Mouse (Mus musculus) right cerebral cortex, postnatal 25 days (tissue): ENCODE measurements around the gene Sh3d19.
A peak's percentile ranks its signal among the peaks of the same experiment; 100 is the strongest.
"Not testable (repeated sequence)": the region's sequence is repeated elsewhere in the genome, so short reads cannot be mapped to it uniquely, and the experiment has no call there.

Experiments used
- DNase-seq: peaks from one replicate; pipeline ENCODE4 v3.0.0; 2022

Sh3d19 gene

DNA sequence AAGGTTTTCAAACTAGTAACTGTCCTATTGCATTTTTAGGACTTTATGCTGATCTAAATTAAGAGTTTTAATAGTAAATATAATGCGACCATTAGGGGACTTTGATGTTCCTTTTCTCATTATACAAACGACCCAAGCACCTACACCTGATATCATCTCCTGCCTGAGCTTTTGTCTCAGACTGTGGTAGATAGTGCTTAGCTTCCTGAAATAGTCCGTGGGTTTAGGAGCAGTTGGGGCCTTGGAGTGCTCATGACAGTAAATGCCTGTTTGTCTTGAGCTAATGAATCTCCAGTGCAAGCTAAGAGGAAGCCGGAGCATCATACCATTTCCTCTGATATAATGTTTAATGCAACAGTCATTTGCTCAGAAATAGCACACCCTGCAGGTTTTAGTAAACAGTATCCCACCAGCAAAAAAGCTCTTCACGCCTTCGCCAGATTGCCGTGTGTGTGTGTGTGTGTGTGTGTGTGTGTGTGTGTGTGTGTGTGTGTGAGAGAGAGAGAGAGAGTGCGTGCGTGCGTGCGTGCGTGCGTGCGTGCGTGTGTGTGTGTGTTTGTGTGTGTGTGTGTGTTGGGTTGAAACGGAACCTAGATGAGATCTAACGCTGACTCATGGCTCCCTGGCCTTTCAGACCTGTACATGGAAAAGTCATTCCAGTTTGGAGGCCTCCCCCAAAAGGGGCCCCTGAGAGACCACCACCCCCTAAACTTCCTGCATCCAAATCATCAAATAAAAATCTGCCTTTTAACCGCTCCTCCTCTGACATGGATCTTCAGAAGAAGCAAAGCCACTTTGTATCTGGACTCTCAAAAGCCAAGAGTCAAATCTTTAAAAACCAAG is 132.8 kb downstream of the Sh3d19 start:
- no peak for DNase-seq

DNA sequence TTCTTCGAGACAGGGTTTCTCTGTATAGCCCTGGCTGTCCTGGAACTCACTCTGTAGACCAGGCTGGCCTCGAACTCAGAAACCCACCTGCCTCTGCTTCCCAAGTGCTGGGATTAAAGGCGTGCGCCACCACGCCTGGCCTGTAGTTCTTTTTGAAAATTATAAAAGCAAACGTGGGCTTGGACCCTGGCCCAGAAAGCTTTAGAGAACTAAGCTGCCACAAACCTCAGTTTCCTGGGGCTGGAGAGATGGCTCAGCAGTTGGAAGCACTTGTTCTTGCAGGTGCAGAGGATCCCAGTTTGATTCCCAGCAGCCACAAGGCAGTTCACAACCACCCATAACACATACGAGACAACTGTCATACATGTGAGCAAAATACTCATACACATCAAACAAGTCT is 133.5 kb downstream of the Sh3d19 start:
- not testable (repeated sequence) for DNase-seq

DNA sequence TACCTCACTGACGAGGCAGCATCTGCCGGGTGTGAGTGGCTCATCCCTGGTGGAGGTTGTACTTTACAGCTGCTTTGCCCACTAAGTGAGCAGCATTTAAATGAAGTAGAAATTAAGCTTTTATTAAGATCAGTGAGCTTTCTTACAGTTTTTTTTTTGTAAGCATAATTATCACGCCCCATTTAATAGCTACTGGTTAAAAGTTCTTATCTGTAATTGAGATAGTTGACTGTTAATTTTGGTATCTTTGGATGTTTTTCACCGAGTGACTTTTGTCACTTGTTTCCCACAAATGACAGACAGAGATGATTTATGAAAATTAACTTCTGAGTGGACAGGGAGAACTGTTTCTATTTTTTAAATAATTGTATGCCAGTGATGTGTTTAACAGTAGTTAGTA is 134.0 kb downstream of the Sh3d19 start:
- DNase-seq, result no peak

DNA sequence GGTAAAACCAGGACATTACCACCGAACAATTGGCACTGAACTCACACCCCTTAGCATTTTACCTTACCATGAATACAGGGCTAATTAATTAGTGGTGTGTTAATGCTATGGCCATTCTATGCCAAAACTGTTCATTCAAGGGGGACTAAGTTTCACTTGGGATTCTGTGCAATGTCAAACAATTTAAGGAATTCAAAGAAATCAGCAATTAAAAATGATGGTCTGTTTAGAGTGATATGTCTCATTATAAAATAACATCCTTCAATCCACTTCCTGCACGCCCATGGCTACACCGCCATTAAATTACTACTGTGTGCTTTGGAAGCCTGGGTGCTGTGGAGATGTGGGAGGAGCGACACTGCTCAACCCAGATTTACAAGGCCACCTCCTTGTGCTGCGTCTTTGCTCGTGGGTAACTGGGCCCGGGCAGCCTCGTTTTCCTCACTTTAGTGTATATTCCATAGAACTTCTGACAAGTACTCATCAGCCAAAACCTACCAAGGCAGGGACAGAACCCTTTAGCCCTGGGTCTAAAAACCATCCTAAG is 135.2 kb downstream of the Sh3d19 start:
- no peak for DNase-seq

DNA sequence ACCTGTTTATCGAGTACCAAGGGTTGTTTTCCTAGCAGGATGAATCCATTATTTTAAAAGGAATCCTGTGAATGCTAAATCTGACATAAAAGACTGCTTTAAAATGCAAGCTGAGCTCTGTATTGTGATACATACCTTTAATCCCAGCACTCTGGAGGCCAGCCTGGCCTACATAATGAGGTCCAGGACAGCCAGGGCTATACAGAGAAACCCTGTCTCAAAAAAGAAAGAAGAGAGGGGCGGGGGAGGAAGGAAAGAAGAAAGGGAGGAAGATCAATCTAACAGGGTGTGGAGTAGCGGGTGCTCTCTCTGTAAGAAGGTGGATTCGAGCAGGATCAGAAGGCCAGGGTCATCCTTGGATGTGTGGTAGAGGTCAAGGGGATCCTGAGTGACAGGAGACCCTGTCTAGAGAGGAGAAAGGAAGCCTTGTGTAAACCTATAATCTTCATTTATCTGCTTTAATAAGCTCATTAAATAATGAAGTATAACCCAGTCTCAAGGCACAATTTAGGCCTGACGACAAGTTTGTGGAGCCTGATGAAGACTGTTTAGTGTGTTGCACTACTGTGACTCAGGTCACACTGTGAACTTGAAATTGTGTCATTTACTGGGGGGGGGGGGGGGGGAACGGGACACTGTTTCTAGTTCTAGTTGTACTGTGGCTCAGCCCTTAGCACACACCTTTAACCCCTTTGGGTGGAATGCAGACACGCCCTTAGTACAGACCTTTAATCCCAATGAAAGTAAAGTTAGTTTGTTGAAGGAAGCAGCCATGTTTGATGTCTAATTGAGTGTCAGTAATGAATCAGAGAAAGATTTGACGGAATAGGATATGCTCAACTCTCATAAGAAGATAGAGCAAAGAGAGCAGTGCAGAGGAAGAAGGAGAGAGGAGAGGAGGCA is 137.0 kb downstream of the Sh3d19 start:
- DNase-seq, result no peak

DNA sequence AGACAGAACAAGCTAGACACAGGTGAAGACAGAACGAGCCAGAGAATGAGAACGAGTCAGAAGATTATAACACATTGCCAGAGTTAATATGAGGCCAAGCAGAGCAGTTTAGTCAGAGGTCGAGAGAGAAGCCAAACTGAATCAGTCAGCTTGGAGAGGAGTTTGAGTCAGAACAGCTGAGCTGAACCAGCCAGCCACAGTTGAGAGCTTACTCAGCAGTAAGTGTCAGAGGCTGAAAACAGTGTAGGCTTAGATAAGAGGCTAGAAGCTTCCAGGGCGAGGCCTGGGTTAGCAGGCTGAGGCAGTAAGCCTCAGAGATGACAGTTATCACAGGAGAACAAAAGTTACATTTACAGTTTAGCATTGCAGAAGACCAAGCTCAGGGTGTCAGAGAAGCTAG is 137.7 kb downstream of the Sh3d19 start:
- DNase-seq, result no peak

DNA sequence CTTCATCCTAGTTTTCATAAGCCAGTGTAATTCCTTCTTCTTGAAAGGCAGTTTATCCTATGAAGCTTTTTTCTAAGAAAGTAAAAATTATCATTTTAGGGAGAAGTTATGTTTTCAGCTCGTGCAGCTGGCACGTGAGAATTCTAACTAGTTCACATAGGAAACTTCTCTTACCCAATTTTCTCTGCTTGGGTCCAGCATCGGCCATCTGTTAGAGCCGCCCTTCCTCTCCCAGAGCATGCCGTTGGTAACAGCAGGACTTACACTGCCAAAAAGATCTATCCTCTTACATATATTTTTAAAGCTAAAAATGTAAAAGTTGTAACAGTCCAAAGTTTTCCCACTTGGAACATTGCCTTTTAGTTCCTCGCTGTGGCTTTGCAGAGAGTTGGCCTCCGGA is 138.2 kb downstream of the Sh3d19 start:
- DNase-seq, result no peak

DNA sequence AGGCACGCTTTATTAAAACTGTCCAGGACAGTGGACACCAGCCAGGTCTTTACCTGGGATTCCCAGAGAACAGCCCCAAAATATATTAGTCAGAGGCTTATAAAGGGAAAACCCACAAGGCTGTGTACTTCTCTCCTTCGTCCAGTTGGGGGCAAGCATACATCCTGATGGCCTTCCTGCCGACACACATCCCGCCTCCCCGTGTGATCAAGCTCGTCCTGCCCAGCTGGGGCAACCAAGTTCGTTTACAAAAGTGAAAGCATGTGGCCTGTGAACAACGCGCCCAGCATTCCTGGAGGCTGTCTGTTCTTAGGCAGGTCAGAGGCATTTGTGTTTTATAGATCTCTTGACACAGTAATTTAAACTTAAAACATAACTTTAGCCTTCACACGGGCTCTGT is 139.2 kb downstream of the Sh3d19 start:
- no peak for DNase-seq

DNA sequence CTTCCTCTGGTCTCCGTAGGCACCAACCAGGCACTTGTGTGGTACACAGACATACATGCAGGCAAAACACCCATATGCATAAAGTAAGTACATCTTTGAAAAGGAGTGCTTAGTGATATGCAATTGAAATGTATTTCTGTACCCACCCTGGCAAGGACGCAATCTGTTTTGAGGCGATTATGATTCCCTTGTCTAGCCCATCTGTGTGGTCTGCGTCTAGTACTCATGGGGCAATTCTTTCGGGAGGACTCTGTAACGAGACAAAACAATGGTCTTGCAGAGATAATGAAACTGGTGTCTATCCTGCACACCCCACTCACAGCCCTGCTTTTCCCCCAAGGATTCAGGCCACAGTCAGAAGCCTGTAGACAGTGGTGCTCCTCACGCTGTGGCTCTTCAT is 141.9 kb downstream of the Sh3d19 start:
- DNase-seq, result no peak

DNA sequence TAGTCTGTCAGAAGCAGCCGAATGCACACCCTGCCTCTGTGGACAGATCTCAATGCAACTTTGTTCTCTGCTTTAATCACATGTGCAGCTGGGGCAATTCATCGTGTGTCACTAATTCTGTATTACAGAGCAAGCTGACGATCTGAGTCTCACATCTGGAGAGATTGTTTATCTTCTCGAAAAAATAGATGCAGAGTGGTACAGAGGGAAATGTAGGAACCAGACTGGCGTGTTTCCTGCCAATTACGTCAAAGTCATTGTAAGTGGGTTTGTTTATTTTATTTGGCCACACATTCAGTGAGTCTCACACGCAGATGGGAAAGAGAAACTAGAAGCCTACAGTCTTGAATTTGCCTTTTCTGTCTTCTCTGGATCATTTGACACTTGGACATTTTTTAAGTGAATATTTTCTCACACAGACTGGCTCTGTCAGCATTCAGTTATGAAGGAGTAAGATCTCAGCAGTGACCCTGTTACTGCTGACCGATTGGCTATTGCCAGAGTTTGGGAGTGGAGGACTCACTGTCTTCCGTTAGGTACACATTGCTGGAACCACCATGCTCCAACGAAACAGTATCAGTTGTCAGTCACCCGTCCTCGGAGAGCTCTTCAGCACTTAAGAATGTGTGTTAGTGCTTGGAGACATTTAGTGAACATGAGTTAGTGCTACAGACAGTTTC is 143.9 kb downstream of the Sh3d19 start:
- no peak for DNase-seq

DNA sequence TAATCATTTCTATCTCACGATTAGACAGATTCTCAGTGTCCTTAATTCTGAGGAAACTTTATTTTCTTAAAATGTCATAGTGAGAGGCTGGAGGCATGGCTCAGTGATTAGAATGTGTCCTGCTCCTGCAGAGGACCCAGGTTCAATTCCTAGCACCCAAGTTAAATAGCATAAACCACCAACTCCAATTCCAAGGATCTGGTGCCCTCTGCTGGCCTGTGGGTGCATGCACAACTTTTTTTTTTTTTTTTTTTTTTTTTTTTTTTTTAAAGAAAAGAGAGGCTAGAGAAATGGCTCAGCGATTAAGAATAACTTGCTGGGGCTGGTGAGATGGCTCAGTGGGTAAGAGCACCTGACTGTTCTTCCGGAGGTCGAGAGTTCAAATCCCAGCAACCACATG is 146.0 kb downstream of the Sh3d19 start:
- DNase-seq, result no peak

DNA sequence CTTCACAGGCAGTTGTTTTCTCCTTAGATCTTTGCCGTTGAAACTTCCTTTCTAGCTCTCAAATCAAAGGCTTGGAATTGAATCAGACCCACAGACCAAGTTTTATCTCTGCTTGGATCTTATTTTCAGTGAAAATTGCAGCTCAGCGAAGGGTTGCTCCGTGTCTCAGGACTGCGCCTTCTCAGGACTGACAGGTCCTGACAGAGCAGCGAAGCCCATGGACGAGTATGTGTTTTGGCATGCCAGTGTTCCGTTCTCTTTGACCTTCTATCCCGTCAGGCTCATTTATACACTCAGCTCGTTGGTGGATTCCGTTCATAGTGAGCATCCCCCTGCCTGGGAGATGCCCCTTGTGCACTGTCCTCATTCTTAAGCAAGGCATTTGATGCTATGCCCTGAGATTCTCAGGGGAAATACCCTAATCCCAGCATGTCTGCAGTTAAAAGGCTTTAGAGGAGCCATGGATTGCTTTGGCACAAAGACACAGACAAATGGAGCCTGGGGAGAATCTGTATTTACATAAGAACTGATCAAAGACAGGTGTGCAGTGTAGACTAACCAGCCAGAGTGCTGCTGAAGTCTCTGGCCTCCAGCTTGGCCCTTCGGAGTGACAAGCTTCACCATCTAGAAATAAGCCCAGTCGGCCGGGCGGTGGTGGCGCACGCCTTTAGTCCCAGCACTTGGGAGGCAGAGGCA is 148.5 kb downstream of the Sh3d19 start:
- no peak for DNase-seq

DNA sequence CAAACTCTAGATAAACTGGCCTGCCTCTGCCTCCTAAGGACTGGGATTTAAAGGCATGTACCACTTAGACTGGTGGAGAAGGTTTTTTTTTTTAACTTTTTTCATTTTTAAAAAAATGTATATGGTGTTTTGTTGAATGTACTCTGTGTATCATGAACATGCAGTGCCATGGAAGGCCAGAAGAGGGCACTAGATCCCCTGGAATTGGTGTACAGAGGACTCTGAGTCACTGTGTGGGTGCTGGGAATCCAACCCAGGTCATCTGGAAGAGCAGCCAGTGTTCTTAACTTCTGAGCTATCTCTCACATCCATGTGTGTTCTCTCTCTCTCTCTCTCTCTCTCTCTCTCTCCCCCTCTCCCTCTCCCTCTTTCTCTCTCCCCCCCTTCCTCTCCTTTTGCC is 151.2 kb downstream of the Sh3d19 start:
- DNase-seq, result no peak

DNA sequence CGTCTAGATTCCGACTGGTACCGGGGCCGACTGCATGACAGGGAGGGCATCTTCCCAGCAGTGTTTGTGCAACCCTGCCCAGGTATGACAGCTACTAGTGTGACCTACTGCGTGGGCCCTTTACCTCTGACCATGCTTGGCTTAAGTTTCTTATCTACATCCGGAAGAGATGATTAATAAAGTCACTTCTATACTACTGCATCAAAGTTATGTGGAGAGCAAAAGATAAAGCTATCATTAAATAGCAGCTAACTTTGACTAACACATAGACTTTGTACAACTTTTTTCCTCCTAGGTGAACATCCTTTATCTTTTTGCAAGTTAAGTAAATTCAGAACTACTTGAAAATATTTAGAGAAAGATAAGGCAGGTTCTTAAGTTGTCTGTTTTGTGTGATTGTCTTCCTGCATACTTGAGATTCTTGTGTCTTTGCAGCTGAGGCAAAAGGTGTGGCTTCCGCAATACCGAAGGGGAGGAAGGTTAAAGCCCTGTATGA is 152.4 kb downstream of the Sh3d19 start:
- no peak for DNase-seq

DNA sequence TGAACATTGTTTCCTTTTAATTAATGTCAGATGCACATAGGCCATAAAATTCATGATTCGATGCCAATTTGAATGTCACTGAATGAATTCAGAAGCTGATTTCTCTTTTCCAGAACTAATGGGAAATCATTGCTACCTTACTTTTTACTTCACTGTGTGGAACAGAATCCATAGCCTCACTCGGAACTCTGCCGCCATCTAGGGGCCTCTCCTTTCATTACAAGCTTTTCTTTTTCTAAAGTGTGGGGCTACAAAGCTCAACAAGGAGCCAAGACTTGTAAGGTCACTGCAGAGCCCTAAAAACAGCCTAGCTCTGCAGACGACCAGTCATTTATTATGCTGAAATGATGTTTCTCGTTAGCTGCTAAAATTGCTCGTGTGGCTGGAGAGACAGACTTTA is 158.8 kb downstream of the Sh3d19 start:
- DNase-seq, result peak; percentile 61

DNA sequence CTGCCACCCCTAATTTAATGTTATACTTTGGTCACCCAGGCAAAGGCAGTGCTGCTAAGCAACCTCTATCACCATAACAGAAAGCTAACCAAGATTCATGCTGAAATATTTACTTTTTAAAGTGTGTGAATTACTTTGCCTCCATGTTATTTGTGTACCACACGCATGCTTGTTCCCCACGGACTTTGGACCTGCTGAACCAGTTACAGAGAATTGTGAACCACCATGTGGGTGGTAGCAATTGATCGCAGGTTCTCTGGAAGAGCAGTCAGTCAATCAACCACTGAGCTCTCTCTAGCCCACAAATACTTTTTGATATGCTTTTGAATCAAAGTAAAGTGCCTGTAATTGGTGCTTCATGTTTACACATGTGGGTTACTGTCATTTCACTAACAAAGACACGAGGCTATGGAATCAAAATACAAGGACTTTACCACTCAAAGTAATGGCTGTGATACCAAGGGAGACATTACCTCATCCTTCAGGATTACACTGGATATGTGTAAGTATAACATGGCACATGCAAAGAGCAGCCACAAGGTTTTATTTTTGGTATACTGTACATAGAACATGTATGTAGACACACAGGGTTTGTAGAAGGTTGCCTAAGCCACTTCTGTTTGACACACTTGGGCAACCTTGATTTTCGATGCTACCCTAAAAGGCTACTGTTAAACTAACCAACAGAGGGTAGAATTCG is 164.2 kb downstream of the Sh3d19 start:
- DNase-seq, result no peak

DNA sequence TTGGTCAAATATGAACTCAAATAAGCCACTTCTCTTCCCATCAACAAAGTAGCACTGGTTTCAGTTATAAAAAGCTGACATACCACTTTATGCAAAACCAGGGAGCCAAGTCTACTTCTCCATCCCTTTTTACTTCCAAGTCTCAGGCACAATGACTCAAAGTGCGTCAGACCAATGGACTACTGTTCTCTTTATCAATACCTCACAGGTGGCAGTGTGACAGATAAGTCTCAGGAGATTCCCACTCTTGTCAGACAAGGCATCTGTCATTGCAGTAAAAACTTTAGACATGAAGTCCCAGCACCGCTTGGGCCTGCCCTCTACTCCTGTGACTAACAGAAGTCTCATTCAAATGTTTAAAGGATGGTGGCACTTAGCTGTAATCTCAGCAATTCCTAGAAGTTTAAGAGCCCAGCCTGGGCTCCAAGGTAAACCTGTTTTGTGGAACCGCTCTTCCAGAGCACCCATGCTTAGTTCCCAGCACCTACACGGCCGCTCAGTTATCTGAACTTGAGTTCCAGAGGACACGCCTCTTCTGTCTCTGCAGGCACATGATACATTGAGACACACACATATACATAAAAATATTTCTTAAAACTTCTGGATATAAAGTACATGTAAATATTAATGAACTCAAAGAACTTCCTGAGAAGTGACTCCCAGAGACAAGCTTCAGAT is 165.1 kb downstream of the Sh3d19 start:
- DNase-seq, result no peak

DNA sequence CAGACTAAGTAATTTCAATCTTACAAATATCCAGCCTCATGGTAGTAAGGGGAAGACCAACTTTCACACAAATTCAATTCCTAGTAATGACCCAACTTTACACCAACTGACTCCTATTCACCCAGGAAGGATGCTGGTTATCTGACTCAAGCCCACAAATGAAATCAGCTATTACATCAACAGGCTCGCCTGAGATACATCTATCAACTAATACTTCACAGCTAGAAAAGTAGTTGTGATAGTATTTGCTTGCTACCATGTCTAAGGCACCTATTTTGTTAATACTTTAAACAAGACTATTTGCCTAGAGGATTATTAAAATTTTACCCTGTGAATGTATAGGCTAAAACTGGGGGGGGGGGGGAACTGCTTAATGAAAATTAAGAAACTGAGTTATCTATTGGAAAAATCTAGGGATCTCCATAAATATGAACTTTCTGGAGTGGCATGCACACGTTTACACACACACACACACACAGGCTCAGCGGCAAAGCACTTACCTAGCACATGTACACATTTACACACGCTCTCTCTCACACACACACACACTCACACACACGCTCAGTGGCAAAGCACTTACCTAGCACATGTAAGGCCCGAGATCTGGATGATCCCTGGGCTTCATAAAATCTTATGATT is 166.1 kb downstream of the Sh3d19 start:
- DNase-seq, result no peak

DNA sequence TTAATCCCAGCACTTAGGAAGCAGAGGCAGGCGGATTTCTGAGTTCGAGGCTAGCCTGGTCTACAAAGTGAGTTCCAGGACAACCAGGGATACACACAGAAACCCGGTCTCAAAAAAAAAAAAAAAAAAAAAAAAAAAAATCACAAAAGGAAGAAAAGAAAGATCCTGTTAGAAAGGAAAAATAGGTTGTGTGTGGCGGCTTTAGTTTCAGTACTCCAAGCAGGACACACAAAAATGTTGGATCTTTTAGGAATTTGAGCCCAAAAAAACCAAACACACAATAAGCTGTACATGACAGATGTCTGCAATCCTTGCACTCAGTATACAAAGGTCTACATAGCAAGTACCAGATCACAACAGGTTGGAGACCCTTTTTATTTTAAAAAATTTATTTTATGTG is 168.8 kb downstream of the Sh3d19 start:
- no peak for DNase-seq

DNA sequence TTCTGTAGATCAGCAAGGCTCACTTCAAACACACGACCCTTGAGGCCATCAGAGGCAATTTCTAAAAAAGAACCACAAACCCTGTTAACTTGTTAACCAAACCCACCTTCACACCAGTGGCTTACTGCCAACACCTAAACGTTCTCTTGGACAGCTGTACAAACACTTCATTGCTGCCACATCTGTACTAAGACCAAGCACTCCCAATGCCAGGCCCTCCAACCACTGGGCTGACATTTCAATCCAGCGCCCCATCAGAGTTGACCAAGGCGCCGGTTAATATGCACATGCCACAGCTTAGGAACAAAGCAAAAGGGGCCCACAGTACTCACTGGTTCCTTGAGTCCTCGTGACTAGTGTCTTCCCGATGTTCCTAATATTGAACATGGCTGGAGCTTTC is 170.5 kb downstream of the Sh3d19 start:
- DNase-seq, result no peak

DNA sequence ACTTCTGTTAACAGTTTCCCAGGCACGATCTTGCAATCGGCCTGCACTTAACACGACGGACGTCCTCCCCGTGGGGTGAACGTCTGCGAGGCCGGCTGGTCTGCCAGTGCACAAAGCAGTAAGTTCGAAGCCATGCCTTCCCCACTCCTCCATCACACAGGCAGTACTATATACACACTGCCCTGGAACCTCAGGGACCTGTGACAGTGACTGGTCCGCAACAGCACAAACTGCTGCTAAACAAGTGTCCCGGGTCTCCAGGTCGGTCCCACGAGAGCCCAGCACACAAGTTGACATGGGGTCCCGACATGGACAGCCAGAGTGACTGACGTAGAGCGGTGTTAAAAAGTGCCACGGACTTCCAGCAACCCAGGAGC is 171.0 kb downstream of the Sh3d19 start:
- no peak for DNase-seq
